In the genomic region with DNA sequence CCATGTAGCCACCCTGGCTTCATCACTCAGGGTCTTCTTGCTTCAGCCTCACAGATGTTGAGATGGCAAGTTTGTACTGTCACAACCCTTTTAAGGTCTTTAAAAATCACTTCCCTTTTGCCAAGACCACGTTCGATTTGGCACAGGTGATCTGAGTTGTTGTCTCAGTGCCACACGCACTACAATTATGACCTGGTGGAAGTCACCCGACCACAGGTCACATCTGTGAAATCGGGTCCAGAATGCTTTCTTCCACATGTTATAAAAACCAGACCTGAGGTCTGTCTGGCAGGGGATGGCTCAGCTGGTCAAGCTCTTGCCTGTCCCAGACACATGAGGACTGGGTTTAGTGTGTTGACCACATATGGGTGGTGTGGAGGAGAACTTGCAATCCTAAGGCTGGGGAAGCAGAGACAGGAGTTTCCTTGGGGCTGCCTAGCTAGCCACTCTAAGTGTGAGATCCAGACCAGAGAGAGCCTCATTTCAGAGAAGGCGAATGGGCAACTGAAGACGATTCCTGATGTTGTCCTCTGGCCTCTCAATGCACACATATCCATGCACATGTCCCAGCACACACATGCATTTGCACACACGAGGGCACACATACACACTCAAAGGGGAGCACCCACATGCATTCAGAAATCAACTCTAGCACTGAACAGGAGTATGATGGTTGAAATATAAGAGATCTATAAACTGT, we compare ENCODE assay signal across 11 mouse cellular contexts.
DNase-seq lines count a peak whose midpoint lies in the region; ATAC-seq and TF ChIP-seq lines count a peak whose summit lies in the region.
"Had no signal": no experiment of that assay in that cellular context is flagged by ENCODE, and none has a peak within 500 bp of the region (broad histone marks: within the 10 kb centered on the region; RNA-seq: fewer than 3 reads in every experiment).

No protein-coding gene starts in this region.

- no peaks in the 10 kb centered on the region for H3K36me3 ChIP-seq in kidney, embryonic 14.5 days (ENCODE audit: control insufficient read depth, insufficient read depth, low read length)
- no peaks in the 10 kb centered on the region for H3K36me3 ChIP-seq in midbrain, embryonic 11.5 days (ENCODE audit: control insufficient read depth, insufficient read depth, low read length)
- H3K36me3 ChIP-seq in midbrain, postnatal 0 days (ENCODE audit: insufficient read depth, low read length), result no peaks in the 10 kb centered on the region
- H3K36me3 ChIP-seq in splenic B cell, adult 2 months (ENCODE audit: control insufficient read depth, insufficient read depth, low read length, poor library complexity, severe bottlenecking), result no peaks in the 10 kb centered on the region
- H3K36me3 ChIP-seq: embryonic facial prominence, embryonic 15.5 days; midbrain, embryonic 12.5 days had no signal

- no peak for DNase-seq in kidney, adult 9 months
- peak; percentile 77 for DNase-seq in midbrain, embryonic 11.5 days (ENCODE audit: low spot score, missing footprints)
- DNase-seq in midbrain, postnatal 0 days (ENCODE audit: low spot score), result no peak
- peak; percentile 83 for DNase-seq in splenic B cell, adult 2 months (ENCODE audit: low read depth, low spot score)
- no peak for DNase-seq in left cerebral cortex, adult 9 months (ENCODE audit: low spot score in 2 of 2)
- DNase-seq: lung, adult 2 months had no signal

- ATAC-seq in kidney, embryonic 14.5 days (ENCODE audit: low FRiP score, low TSS enrichment), result no peak
- no peak for ATAC-seq in midbrain, embryonic 11.5 days (ENCODE audit: low FRiP score)
- ATAC-seq in midbrain, postnatal 0 days (ENCODE audit: low FRiP score), result no peak

- peaks cover 5% of the 10 kb centered on the region; the same call in 1 of the 2 replicates for H3K4me1 ChIP-seq in kidney, embryonic 14.5 days (ENCODE audit: control insufficient read depth, insufficient read depth, low read length)
- no peaks in the 10 kb centered on the region; the same call in 1 of the 2 replicates for H3K4me1 ChIP-seq in midbrain, embryonic 11.5 days (ENCODE audit: control insufficient read depth, insufficient read depth, low read length)
- no peaks in the 10 kb centered on the region for H3K4me1 ChIP-seq in midbrain, postnatal 0 days (ENCODE audit: insufficient read depth, low read length)
- H3K4me1 ChIP-seq in brown adipose tissue, adult 24 weeks (ENCODE audit: control insufficient read depth, insufficient read depth, insufficient read length, low read length), result peaks cover 6% of the 10 kb centered on the region
- H3K4me1 ChIP-seq: embryonic facial prominence, embryonic 15.5 days had no signal

- H3K27ac ChIP-seq in kidney, embryonic 14.5 days (ENCODE audit: low read depth, low read length), result peak overlapping the region; percentile 71; the same call in 1 of the 2 replicates
- H3K27ac ChIP-seq in midbrain, embryonic 11.5 days (ENCODE audit: low read depth, low read length), result no peak overlapping the region
- H3K27ac ChIP-seq in midbrain, postnatal 0 days (ENCODE audit: low read depth, low read length), result no peak overlapping the region
- peak overlapping the region; percentile 8; the same call in 1 of the 2 replicates for H3K27ac ChIP-seq in brown adipose tissue, adult 24 weeks (replicated peaks; ENCODE audit: low read depth, low read length)
- H3K27ac ChIP-seq: embryonic facial prominence, embryonic 15.5 days; midbrain, embryonic 12.5 days; stomach, postnatal 0 days had no signal

- H3K27me3 ChIP-seq in kidney, embryonic 14.5 days (ENCODE audit: control insufficient read depth, insufficient read depth, low read length), result no peaks in the 10 kb centered on the region
- no peaks in the 10 kb centered on the region for H3K27me3 ChIP-seq in midbrain, embryonic 11.5 days (ENCODE audit: control insufficient read depth, insufficient read depth, low read length)
- no peaks in the 10 kb centered on the region for H3K27me3 ChIP-seq in midbrain, postnatal 0 days (ENCODE audit: insufficient read depth, low read length)
- no peaks in the 10 kb centered on the region for H3K27me3 ChIP-seq in splenic B cell, adult 2 months (ENCODE audit: control insufficient read depth, insufficient read depth, low read length, poor library complexity, severe bottlenecking)
- H3K27me3 ChIP-seq: embryonic facial prominence, embryonic 15.5 days; midbrain, embryonic 12.5 days had no signal

- 82% methylated on average over 8 of the region's 8 CpGs for WGBS in kidney, embryonic 14.5 days
- 89% methylated on average over 8 of the region's 8 CpGs for WGBS in midbrain, embryonic 11.5 days
- WGBS in midbrain, postnatal 0 days, result 91% methylated on average over 8 of the region's 8 CpGs

- no peak overlapping the region for H3K4me2 ChIP-seq in kidney, embryonic 14.5 days (replicated peaks; ENCODE audit: low read depth, low read length)
- no peak overlapping the region for H3K4me2 ChIP-seq in midbrain, embryonic 11.5 days
- H3K4me2 ChIP-seq in midbrain, postnatal 0 days (ENCODE audit: low read depth, low read length, poor library complexity, severe bottlenecking), result no peak overlapping the region
- H3K4me2 ChIP-seq: embryonic facial prominence, embryonic 15.5 days; midbrain, embryonic 12.5 days had no signal

- no peak overlapping the region for H3K9ac ChIP-seq in kidney, embryonic 14.5 days (ENCODE audit: low read depth, low read length)
- H3K9ac ChIP-seq in midbrain, embryonic 11.5 days (ENCODE audit: low read length), result no peak overlapping the region
- no peak overlapping the region for H3K9ac ChIP-seq in midbrain, postnatal 0 days (replicated peaks; ENCODE audit: low read length, poor library complexity, severe bottlenecking)
- H3K9ac ChIP-seq: embryonic facial prominence, embryonic 15.5 days; midbrain, embryonic 12.5 days had no signal

- no peak for TF ChIP-seq CTCF in midbrain, postnatal 0 days (IDR thresholded peaks at IDR 0.05)

- no peak overlapping the region for H3K4me3 ChIP-seq in kidney, embryonic 14.5 days (ENCODE audit: low read length)
- H3K4me3 ChIP-seq in midbrain, embryonic 11.5 days (ENCODE audit: low read depth, low read length), result no peak overlapping the region
- no peak overlapping the region for H3K4me3 ChIP-seq in midbrain, postnatal 0 days (ENCODE audit: low read depth, low read length)
- H3K4me3 ChIP-seq in brown adipose tissue, adult 24 weeks (ENCODE audit: insufficient read depth, low read depth, low read length), result no peak overlapping the region
- H3K4me3 ChIP-seq: embryonic facial prominence, embryonic 15.5 days; midbrain, embryonic 12.5 days had no signal

- H3K9me3 ChIP-seq in kidney, embryonic 14.5 days (ENCODE audit: control insufficient read depth, low read length), result no peaks in the 10 kb centered on the region
- H3K9me3 ChIP-seq in midbrain, embryonic 11.5 days (ENCODE audit: control insufficient read depth, low read length), result no peaks in the 10 kb centered on the region
- no peaks in the 10 kb centered on the region for H3K9me3 ChIP-seq in midbrain, postnatal 0 days (ENCODE audit: low read length)
- H3K9me3 ChIP-seq: embryonic facial prominence, embryonic 15.5 days; midbrain, embryonic 12.5 days had no signal

Comparison
In these comparisons a context has a peak if more than half of its experiments do, and no peak if none do; other contexts are left out.
1. DNase-seq: peak in midbrain, embryonic 11.5 days (single experiment) and splenic B cell, adult 2 months (single experiment); none in kidney, adult 9 months (single experiment), midbrain, postnatal 0 days (single experiment) and left cerebral cortex, adult 9 months (0 of 2).
2. H3K27ac ChIP-seq: peak in kidney, embryonic 14.5 days (single experiment) and brown adipose tissue, adult 24 weeks (single experiment); none in midbrain, embryonic 11.5 days (single experiment) and midbrain, postnatal 0 days (single experiment).